Mouse (Mus musculus) retina, postnatal 7 days (tissue): Measurements from ENCODE around the gene Card9.
"Not testable (repeated sequence)": the region's sequence is repeated elsewhere in the genome, so short reads cannot be mapped to it uniquely, and the experiment has no call there.

ENCODE experiments used
- DNase-seq: peaks from one replicate; pipeline ENCODE4 v3.0.0-alpha.2; 2012; ENCODE audit warnings: low read depth, low spot score

Card9 gene

DNA sequence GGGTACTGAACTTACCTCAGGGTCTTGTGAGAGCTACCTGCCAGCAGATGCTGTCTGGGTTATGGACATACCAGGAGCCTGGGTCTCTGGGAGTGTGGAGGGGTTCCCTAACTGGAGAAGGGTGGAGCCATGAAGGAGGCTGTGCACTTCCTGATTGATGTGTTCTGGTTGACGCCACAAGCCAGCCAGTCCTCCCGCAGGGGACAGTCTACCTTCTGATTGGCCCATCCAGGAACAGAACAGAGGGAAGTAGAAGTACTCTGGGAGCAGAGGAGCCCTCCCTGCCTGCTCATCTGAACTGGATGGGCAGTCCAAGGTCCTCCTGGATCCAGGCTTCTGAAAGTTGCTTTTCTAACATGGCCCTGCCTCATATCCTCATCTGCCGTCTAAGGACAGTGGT lies at the start of gene Card9:
Gene Card9, minus strand, starts transcription at position 147 of the 400 bp plus-strand sequence.
- no peak for DNase-seq

DNA sequence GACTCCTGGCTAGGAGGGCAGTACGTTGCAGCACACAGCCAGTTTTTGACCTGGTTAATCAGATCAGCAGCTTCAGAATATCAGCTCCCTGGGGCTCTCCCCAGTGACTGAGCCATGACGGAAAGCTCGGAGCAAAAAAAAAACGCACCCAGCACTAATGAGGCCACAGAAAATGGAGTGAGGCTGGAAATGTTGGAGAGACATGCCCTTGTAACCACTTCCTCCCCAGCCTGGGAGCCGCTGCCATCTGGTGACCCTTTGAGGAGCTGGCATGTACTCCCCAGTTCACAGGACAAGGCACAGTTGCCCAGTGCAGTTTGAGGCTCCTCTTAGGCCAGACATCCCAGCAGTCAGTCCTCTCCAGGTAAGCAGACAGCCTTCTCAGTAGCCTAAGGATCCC lies 49.4 kb upstream of the Card9 start:
- no peak for DNase-seq

DNA sequence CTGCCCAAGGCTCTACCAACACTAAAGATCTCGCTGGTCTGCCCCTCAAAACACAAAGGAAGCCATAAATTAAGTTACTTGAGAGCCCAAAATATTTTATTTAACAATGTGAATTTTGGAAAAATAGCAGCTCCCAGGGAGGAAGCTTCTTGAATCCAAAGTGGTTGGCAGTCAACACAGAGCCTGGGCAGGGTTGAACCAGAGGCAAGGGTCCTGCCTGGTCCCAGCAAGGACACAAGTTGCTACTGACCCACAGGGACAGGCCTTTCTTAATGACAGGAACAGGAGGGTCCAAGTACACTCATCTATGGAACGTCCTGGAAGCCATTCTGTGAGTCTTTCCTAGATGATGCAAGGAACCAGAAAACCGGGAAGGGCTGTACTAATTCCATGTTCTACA lies 48.6 kb upstream of the Card9 start:
- no peak for DNase-seq

DNA sequence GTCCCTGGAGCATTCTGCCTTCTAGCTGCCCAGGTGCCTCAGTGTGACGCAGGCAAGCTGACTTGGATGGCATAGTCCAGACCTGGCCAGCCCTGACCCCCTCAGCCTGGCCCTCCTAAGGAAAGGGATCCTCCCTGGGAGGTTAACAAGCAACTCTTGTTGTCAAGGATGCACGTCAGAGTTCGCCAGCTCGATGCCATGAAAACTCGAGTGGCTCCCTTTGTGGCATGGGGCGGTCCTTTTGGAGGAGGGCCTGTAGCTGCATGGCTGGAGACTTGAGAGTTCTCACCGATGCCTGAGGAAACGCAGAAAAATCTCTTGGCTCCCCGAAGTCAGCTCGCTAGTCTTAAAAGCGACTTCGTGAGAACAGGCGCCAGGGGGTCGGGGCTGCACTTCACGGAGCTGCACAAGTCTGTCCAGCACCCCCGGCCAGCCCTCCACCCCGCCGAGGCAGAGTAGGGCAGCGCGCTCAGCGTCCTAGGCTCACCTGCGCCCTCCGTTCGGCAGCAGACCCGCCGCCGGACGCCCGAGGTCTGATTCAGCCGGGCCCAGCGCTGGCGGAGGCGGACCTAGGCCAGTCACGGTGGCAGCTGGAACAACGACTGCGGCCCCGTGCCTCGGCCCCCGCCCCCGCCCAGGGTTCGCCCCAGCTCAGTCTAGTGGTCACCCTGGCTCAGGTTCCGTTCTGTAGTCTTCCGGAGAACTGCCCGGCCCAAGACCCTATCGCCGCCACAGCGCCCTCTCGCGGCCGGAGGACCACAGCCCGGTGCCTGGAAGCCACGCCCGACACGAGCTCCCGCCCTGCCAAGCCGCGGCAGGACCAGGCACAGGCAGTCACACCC lies 48.0 kb upstream of the Card9 start, which contains the start of gene Inpp5e:
Gene Inpp5e, minus strand, starts transcription at position 689 of the 842 bp plus-strand sequence.
- DNase-seq, result peak; percentile 93

DNA sequence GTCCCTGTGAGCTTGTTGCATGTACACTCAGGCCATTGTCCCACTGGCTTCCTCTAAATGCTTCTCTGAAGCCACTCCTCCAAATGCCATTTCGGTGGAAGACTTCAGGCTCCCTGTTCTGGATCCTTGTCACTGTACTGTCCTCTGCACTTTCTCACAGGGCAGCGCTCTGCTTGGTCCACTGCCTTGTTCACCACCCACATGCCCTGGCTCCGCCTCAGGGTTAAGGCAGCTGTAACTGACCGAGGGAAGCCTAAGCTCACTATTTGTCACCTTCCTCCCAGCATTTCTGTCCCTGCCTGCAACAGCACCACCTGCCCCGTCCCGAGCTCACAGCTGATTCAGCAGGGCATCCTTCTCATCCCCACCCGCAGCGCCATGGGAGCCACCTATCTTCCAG lies 42.6 kb upstream of the Card9 start:
- DNase-seq, result no peak

DNA sequence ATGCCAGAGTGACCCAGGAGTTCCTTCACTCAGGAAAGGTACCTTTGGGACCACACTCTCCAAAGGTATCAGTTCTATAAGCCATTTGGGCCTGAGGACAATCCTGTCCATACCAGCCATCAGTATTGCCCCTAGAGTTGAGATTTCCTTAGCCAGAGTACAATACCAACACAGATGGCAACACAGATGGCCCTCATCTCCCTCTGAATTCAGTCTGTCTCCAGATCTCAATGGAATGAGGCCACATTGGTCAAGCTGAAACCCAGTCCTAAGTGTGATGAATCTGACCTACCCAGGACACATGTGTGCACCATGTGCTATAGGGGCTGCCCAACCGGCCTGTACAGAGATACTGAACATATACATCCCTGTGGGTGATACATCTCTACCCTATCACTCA lies 41.5 kb upstream of the Card9 start:
- DNase-seq, result no peak

DNA sequence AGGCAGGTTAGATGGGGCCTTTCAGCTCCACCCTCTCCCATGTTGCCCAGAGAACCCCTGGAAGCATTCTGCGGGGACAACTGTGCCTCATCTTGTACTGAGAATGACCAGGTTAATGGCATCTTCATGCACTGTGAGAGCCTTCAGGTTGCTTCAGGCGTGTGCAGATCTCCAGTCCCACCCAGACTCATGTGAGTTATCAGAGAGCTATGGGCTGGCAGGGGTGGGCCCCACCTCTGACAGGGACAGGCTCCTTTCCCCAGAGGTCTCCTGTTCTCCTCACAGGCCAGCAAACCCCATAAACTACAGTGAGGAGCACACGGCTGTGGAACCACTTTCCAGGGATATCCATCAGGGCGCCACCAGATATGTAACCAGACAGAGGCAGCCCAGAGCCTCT lies 40.3 kb upstream of the Card9 start:
- no peak for DNase-seq

DNA sequence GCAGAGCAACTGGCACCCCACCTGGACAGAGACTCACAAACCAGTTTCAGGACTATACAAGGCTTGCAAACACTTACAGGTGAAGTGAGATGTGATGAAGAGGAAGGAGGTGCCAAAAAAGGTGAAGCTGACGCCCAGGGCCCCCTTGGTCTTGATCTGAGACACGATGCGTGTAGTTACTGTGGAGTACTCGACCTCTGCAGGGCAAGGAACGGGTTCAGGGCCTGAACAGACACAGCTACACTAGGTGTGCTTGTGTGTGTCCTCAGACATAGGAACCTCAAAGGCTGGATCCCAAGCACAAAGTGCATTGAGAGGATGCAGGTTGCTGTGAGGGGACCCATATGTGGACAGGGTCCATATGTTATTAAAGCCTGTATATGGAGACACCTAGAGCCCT lies 39.6 kb upstream of the Card9 start:
- no peak for DNase-seq

DNA sequence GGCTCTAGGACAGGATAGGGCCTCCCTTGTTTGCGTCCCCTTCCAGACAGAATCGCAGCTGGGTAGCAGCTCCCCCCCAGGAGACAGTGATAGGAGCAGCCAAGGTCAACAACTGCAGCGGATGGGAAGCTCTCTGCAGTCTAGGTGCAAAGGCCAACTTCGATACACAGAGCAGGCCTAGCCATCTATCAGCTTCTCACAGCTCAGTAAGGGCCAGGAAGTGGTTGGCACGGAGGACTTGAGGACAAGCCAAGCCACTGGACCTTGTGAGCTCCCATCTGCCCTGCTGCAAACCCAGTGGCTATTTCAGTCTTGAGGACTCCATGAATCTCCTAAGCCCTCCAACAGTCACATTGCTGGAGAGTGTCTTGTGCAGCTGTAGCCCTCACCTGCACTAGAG lies 38.9 kb upstream of the Card9 start:
- DNase-seq, result no peak

DNA sequence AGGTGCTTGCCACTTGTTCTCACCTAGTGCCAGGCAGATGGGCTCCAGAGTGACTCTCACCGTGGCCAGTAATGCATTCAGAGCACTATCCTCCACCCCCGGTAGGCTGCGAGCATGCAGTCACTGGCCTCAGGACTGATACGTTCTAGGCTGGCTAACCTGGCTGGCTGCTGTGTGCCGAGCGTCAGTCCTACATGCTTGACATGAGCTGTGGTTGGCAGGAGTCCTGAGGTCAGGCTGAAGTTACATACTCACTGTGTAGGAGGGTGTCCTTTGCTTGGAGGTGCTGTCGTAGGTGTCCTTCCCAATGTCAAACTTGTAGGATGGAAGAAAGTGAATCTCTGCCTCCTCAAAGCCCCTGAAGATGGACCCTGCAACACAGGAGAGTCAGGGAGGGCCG lies 38.3 kb upstream of the Card9 start:
- no peak for DNase-seq

DNA sequence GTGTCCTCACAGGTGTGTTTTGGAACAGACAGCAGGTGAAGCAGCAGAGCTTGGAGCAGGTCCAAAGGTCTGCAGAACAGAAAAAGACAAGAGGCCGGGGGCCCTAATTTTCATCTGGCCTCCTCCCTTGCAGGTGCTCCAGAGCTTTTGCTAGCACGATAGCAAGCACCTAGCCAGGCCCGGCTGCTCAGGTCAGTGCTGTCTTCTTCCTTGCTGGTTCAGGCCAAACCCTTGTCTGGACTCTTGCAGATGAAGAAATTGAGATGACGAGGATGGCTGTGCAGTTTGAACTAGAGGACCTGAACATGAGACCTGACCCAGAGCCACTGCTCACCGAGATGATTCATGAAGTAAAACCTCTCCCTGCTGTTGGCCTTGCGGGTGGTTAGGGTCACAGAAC lies 30.9 kb upstream of the Card9 start:
- no peak for DNase-seq

DNA sequence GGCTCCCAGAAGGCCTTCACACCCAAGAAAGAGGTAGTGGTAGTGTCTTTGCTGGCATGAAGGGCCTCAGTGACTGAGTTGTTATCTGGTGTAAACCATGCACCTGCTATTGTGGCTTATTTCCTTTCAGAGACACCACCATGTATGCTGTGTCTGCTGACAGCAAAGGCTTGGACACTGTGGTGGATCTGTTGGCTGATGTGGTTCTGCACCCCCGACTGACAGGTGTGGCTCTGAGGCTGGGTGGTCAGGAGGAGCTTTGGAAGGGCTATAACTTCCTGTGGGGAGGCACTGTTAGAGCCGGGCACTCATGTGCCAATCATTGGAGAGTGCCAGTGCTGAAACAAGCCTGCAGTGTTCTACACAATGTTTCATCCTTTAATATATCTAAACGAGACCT lies 30.2 kb upstream of the Card9 start:
- DNase-seq, result no peak

DNA sequence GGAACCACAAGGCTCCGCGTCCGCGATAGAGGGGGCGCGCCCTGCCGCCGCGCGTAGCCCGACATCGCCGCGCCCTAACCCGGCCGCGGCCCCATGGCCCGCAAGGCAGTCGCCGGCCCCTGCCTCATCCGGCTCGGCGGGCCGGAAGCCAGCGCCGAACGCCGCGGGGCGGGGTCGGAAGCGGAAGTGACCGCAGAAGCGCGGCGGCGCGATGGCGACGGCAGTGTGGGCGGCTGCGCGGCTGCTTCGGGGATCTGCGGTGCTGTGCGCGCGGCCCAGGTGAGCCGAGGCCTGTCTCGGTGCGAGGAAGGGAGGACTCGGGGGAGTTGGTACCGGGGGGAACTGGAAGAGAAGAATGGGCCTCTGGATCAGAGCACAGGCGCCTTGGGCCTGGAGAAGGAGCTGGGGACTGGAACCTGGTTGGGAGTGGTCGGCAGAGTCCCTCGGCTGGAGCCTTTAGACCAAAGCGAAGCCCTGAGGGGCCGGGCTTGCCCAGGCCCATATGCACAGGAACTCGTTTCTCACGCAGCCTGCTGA lies 28.5 kb upstream of the Card9 start, which contains the start of the genes Entr1 and Pmpca:
Gene Entr1, minus strand, starts transcription at position 163 of the 537 bp plus-strand sequence.
Gene Pmpca, plus strand, starts transcription at position 186 of the 537 bp plus-strand sequence.
- DNase-seq, result peak; percentile 75

DNA sequence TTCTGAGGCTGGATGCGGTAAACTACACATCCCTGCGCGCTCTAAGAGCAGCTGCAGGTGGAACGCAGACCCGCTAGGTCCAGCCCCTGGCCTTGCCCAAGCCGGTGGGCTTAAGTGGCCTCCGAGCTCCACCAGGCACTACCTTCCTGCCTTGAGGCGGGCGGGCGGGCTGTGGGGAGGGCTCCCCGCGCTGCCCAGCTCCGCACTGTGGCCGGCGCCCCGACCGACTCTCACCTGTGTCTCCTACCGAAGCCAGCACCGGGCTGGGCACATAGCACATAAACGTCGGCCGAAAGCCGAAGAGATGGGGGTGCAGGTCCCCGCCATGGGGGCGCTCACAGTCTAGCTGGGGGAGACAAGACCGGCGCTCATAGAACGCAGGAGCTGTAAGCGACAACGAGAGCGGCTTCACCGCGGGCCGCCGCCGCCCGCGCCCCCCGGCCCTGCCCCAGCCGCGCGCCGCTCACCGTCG lies 28.0 kb upstream of the Card9 start:
- no peak for DNase-seq

DNA sequence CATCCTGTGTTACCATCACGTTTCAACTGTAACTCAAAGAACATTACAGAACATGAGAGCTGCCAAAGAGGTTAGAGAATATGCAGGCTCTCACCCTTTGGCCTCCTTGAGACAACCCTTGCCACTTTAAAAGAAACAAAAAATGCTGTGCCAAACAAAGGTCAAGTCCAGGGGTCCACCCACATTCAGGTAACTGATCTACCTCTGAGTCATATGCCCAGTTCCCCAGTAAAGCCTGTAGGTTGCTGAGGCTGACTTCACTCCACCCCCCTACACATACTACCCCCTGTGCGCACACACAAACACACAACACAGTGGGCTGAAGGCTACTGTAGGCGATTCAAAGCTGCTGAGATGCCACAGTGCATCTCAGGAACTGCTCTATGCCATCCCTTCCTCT lies 27.0 kb upstream of the Card9 start:
- no peak for DNase-seq

DNA sequence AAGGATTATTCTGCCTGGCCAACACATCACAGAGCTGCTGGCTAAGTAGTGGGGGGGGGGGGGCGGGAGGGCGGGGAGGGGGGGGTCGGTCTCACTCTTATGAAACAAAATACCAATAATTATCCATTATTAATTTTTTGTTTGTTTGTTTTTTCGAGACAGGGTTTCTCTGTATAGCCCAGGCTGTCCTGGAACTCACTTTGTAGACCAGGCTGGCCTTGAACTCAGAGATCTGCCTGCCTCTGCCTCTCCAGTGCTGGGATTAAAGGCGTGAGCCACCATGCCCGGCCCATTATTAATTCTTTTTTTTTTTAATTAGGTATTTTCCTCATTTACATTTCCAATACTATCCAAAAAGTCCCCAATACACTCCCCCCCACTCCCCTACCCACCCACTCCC lies 20.2 kb upstream of the Card9 start:
- DNase-seq, result not testable (repeated sequence)

DNA sequence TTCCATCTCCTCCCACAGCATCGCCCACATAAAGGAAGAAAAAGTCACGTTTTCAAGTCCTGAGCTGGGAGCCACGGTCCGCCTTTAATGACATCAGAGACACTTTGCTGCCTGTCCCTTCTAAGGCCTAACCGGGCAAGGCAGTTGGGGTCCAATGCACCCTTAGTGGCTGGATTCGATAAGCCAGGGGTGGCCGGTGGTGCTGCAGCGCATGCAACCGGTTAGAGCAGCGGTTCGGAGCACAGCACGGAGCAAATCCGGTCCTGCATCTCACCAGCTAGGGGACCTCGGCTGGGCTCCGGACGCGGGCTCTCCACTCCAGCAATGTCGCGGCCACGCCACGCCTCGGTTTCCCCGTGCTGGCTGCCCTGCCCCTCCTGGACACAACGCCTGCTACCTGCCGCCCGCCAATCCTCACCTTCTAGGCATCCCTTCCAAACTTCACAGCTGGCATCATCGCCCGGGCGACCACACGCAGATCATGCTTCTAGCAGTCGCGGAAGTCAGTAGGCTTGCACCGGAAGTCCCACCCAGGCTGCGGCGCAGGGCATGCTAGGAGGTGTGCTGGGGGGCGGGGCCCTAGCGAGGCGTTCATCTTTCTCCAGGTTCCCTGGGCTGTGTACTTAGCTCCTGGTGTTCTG lies 19.5 kb upstream of the Card9 start, which contains the start of gene Snapc4:
Gene Snapc4, minus strand, starts transcription at position 523 of the 641 bp plus-strand sequence.
- DNase-seq, result peak; percentile 75

DNA sequence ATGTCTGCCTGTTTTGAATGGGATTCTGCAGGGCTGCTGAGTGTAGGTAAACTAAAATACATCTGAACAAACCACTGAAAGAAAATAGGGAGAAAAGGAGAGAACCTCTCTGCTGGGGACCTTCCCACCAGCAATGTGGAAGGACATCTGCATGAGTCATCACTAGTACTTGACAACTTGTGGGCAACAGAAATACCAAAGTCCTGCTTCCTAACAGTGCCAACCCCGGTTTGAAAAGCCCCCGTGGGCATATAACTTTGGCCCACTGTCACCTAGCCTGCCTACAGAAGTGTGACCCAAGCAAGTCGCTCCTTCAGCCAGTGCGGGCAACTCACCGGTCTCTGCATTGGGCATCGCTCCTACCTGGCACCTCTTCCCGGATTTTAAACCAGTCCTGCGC lies 11.7 kb upstream of the Card9 start:
- DNase-seq, result no peak

DNA sequence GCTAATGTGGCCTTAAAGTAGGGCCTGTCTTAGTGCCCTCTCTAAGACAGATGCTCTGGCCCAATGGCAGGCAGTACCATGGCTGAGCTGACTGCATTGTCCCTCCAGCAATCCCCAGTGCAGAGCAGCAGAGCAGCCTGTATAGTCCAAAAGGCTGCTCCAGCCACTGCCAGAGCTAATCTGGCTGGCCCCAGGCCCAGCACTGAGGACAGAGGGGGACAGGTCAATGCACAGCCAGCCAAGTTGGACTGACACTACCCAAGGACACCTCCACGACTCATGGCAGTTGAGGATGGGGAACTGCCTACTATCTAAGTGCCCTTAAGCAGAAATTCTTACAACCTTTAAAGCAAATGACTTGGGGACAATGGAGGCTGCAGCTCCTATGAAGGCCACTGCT lies 7.9 kb upstream of the Card9 start:
- DNase-seq, result no peak

DNA sequence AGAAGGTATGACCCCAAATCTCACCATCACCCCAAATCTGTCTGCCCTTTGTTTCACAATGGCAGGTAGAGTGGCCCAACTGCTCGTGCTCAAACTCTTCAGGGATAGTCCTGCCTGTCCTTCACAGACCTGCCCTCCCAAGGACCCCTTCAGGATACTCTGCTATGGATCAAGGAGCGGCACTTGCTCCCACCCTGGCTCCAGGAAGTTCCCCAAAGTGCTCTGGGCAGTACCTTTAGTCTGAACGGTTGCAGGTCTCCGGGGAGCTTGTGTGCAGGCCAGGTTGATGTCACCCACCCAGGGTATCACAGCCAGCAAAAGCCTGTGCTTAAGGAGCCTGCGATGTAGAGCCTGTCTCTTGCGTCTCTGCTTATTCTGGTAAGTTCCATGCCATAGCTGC lies 7.2 kb upstream of the Card9 start:
- no peak for DNase-seq

DNA sequence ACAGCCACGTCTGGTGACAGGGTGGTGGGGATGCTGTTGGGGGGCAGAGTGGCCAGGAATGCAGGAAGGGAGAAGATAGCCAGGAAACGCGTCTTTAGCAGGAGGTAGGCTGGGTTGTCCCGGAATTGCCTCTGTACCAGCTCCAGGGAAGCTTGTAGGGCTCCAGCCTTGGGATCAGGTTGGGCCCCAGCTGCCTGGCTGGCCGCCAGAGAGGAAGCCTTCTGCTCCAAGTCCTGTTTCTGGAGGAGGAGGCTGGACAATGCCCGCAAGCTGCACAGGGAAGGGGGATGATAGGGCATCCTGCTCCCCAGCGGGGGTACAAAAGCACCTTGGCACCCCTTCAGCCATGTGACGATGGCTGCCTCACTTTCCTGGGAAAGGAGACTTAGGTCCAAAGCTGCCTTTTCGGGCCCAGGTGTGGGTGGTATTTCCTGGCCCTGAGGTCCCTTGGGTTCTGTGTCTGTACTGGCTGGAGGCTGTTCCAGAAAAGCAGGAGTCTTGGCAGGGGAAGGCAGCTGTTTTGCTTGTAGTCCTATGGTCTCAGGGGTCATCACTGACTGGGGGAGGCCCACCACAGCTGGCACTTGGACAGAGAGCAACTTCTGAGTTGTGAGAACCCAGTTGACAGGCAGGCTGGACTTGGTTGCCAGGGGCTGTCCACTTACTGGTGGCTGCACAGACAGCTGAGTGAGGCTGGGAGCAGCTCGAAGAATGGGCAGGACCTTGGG lies 4.2 kb upstream of the Card9 start:
- no peak for DNase-seq

DNA sequence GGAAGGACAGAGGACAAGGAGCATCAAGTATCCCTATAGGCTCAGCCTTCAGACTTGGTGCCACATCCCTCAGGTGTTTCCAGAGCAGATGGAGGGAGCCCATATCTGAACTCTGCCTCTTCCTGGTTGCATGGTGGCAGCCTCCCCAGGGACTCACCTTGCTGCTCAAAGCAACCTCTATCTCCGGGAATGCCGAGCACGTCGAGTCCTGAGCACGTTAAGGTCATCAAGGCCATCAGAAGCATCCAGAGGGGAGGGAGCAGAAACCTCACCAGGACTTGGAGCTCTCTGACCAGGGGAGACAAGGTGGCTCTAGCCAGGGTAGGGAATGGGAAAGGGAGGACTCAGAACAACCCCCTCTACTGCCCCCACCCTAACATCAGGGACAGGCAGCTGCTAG lies 2.8 kb upstream of the Card9 start:
- DNase-seq, result no peak
